Mouse (Mus musculus) liver, embryonic 14.5 days (tissue): ENCODE results near the gene Bcdin3d. TPM values are rescaled to one million over a fixed set of nuclear protein-coding genes. Genes with fewer than 3 reads are reported as not detected.

Source experiments
- ATAC-seq: fragments of 200-750 bp; cut with Nextera tagmentation; 2 replicates; pipeline ENCODE4 v1.8.0; 2017; ENCODE audit warnings: moderate number of reproducible peaks, mild to moderate bottlenecking, moderate library complexity; ENCODE audit not compliant: insufficient read depth
- DNase-seq, 3 experiments: peaks; one replicate each; pipeline ENCODE4 v3.0.0-alpha.2; 2012 to 2013; ENCODE audit warnings: low read depth in 3 of 3, low spot score in 3 of 3
- H3K27ac ChIP-seq: fragments of 300-500 bp; sonication (generic); 2 replicates; pipeline ENCODE4 v1.5.1; 2014; ENCODE audit warnings: moderate library complexity, mild to moderate bottlenecking, control low read depth, inconsistent platforms
- H3K27me3 ChIP-seq: fragments of 300-500 bp; sonication (generic); 2 replicates; pipeline ENCODE4 v1.6.1; 2014; ENCODE audit warnings: mild to moderate bottlenecking, low read length, moderate library complexity; ENCODE audit not compliant: control insufficient read depth, insufficient read depth
- H3K36me3 ChIP-seq: fragments of 300-500 bp; sonication (generic); replicated peaks from 2 replicates; pipeline ENCODE4 v1.6.1; 2014; ENCODE audit warnings: low read depth; ENCODE audit not compliant: control insufficient read depth, insufficient read depth
- H3K4me1 ChIP-seq, 2 experiments: fragments of 200-500 bp in 1 of 2; fragments of 300-500 bp in 1 of 2; sonication (generic) in 1 of 2; replicated peaks; 2 replicates each; pipeline ENCODE4 v1.6.1; 2012 to 2014; ENCODE audit warnings: antibody characterized with exemption in 1 of 2, inconsistent platforms in 1 of 2, low read length in 1 of 2; ENCODE audit not compliant: control insufficient read depth in 2 of 2, insufficient read depth in 2 of 2
- H3K4me2 ChIP-seq: fragments of 300-500 bp; sonication (generic); 2 replicates; pipeline ENCODE4 v1.6.1; 2014; ENCODE audit warnings: low read depth, mild to moderate bottlenecking, control low read depth, moderate library complexity
- H3K4me3 ChIP-seq, 2 experiments: fragments of 200-500 bp in 1 of 2; fragments of 300-500 bp in 1 of 2; sonication (generic) in 1 of 2; 2 replicates each; pipeline ENCODE4 v1.5.1; 2012 to 2014; ENCODE audit warnings: low read depth in 2 of 2, low read length in 2 of 2, mild to moderate bottlenecking in 2 of 2, control low read depth in 1 of 2, inconsistent platforms in 1 of 2, moderate library complexity in 1 of 2; ENCODE audit not compliant: insufficient read depth in 1 of 2
- H3K9ac ChIP-seq: fragments of 300-500 bp; sonication (generic); replicated peaks from 2 replicates; pipeline ENCODE4 v1.6.1; 2014; ENCODE audit warnings: mild to moderate bottlenecking, control low read depth, moderate library complexity
- H3K9me3 ChIP-seq: fragments of 300-500 bp; sonication (generic); 2 replicates; pipeline ENCODE4 v1.6.1; 2016; ENCODE audit warnings: low read length, mixed read lengths; ENCODE audit not compliant: control insufficient read depth
- CTCF ChIP-seq: IDR thresholded peaks from 2 replicates; pipeline ENCODE4 v1.5.1; 2016; ENCODE audit warnings: antibody characterized with exemption, low read depth, control low read depth
- EP300 ChIP-seq: IDR thresholded peaks from 2 replicates; pipeline ENCODE4 v1.6.1; 2016; ENCODE audit warnings: antibody characterized with exemption, low read depth
- WGBS: fragments of 180-500 bp; shearing (Covaris S2); extraction: QIAGEN DNeasy Blood & Tissue Kit; methylation state at CpG from one replicate; pipeline ENCODE4 v1.1.7; 2014; ENCODE audit not compliant: insufficient replicate concordance; 5-methylcytosine and 5-hydroxymethylcytosine counted together
- polyA plus RNA-seq, 2 experiments: library from polyadenylated mRNA; depleted of rRNA in 1 of 2; stranded (reverse) in 1 of 2; unstranded in 1 of 2; fragments of >200 nt; fragmentation: Nextera tagmentation in 1 of 2; extraction: Ambion mirVana in 1 of 2; gene quantifications; 2 replicates each; pipeline versions ENCODE4 v1.2.1 to v1.2.3; 2012 to 2014

Bcdin3d gene
- polyA plus RNA-seq, 2 experiments = 3.3 to 5.0 TPM

GRCm38 (mm10) chr15:99502311-99502831, 27.8 kb upstream of the Bcdin3d start:
- Histone ChIP-seq H3K9ac (no peak overlapping the region), H3K4me3 (no peak overlapping the region), H3K4me1 (0 out of 4 replicates have a peak, but pooled peaks cover 0 to 7% of the 10 kb centered on the region in 2 experiments), H3K27me3 (no peaks in the 10 kb centered on the region), H3K4me2 (no peak overlapping the region), H3K9me3 (no peaks in the 10 kb centered on the region), H3K36me3 (no peaks in the 10 kb centered on the region), H3K27ac (no peak overlapping the region)
- ATAC-seq = no peak
- 59% methylated on average over 12 of the region's 12 CpGs for WGBS
- TF ChIP-seq CTCF = no peak
- TF ChIP-seq EP300 = no peak
- no peak for DNase-seq

GRCm38 (mm10) chr15:99501292-99502260, 27.0 kb upstream of the Bcdin3d start:
- no peak for TF ChIP-seq CTCF
- no peak for TF ChIP-seq EP300
- 64% methylated on average over 20 of the region's 20 CpGs for WGBS
- Histone ChIP-seq H3K36me3 (no peaks in the 10 kb centered on the region), H3K27ac (no peak overlapping the region), H3K4me2 (no peak overlapping the region), H3K4me3 (no peak overlapping the region), H3K27me3 (no peaks in the 10 kb centered on the region), H3K4me1 (0 out of 4 replicates have a peak, but pooled peaks cover 0 to 7% of the 10 kb centered on the region in 2 experiments), H3K9ac (no peak overlapping the region), H3K9me3 (no peaks in the 10 kb centered on the region)
- ATAC-seq (no peak), DNase-seq (no peak)

- Histone ChIP-seq H3K4me2 (no peak overlapping the region), H3K27me3 (no peaks in the 10 kb centered on the region), H3K4me3 (no peak overlapping the region), H3K9ac (no peak overlapping the region), H3K27ac (no peak overlapping the region), H3K36me3 (no peaks in the 10 kb centered on the region), H3K9me3 (no peaks in the 10 kb centered on the region), H3K4me1 (0 out of 4 replicates have a peak, but pooled peaks cover 0 to 7% of the 10 kb centered on the region in 2 experiments)
- no peak for TF ChIP-seq CTCF
- no peak for TF ChIP-seq EP300
- DNase-seq (no peak), ATAC-seq (no peak)
- 18% methylated on average over 5 of the region's 5 CpGs for WGBS
Observed at GRCm38 (mm10) chr15:99500320-99500719, 25.8 kb upstream of the Bcdin3d start.

- DNase-seq (no peak), ATAC-seq (no peak)
- no peak for TF ChIP-seq EP300
- TF ChIP-seq CTCF = no peak
- H3K27me3 ChIP-seq = no peaks in the 10 kb centered on the region
- 42% methylated on average over 6 of the region's 6 CpGs for WGBS
- no peak overlapping the region for H3K27ac ChIP-seq
- H3K4me2 ChIP-seq = no peak overlapping the region
- H3K36me3 ChIP-seq = no peaks in the 10 kb centered on the region
- no peak overlapping the region for H3K4me3 ChIP-seq
- no peak overlapping the region for H3K9ac ChIP-seq
- H3K9me3 ChIP-seq = no peaks in the 10 kb centered on the region
- H3K4me1 ChIP-seq = 0 out of 4 replicates have a peak, but pooled peaks cover 0 to 5% of the 10 kb centered on the region in 2 experiments
Observed at GRCm38 (mm10) chr15:99499726-99500125, 25.2 kb upstream of the Bcdin3d start.

DNA sequence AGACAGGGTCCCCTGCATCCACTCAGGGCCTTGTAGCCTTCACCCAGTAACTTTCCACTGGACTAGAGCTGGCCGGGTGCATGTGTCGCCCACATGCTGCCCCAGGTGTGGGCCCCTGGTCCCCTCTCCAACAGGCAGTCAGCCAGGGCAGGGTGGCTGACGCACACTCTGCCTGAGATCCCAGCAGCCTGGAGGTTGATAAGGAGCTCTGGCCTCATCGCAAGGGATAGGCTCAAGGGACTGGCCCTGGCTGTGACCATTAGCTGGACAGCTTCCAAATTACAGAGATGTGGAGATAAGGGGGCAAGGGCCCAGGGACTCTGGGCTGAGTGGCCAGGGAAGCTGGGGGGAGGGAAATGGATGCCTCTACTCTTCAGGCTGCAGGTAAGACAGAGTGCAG, 24.3 kb upstream of the Bcdin3d start:
- no peak overlapping the region for H3K4me3 ChIP-seq
- WGBS = 32% methylated on average over 4 of the region's 4 CpGs
- no peak overlapping the region for H3K9ac ChIP-seq

More for the DNA sequence above, 24.3 kb upstream of the Bcdin3d start:
- Histone ChIP-seq H3K4me2 (no peak overlapping the region), H3K27me3 (no peaks in the 10 kb centered on the region), H3K27ac (no peak overlapping the region), H3K9me3 (no peaks in the 10 kb centered on the region), H3K4me1 (0 out of 4 replicates have a peak, but pooled peaks cover 0 to 5% of the 10 kb centered on the region in 2 experiments), H3K36me3 (no peaks in the 10 kb centered on the region)
- no peak for ATAC-seq
- TF ChIP-seq EP300 (no peak), CTCF (no peak)
- no peak for DNase-seq
